Mouse (Mus musculus) embryo, embryonic 9.5 days (tissue): ENCODE results near the gene Mtch1.

Source experiments
- DNase-seq: peaks from one replicate; pipeline ENCODE4 v3.0.0-alpha.2; 2017; ENCODE audit errors: extremely low spot score

The Mtch1 gene

GRCm38 (mm10) chr17:29305058-29305806, 42.5 kb downstream of the Mtch1 start:
- peak; percentile 22 for DNase-seq

- no peak for DNase-seq
These were observed 43.2 kb downstream of the Mtch1 start for GRCm38 (mm10) chr17:29304376-29305057.

GRCm38 (mm10) chr17:29303856-29304255, 43.9 kb downstream of the Mtch1 start:
- DNase-seq, result no peak

- peak; percentile 28 for DNase-seq
These were observed 44.6 kb downstream of the Mtch1 start for GRCm38 (mm10) chr17:29303087-29303486.

GRCm38 (mm10) chr17:29302149-29302548, 45.6 kb downstream of the Mtch1 start:
- no peak for DNase-seq

- no peak for DNase-seq
These were observed 46.3 kb downstream of the Mtch1 start for GRCm38 (mm10) chr17:29301421-29301820.

GRCm38 (mm10) chr17:29300926-29301325, 46.8 kb downstream of the Mtch1 start:
- DNase-seq, result no peak

GRCm38 (mm10) chr17:29299282-29299681, 48.5 kb downstream of the Mtch1 start:
- DNase-seq, result no peak

- no peak for DNase-seq
These were observed 49.9 kb downstream of the Mtch1 start for GRCm38 (mm10) chr17:29297813-29298212.

- DNase-seq, result no peak
These were observed 50.4 kb downstream of the Mtch1 start for GRCm38 (mm10) chr17:29297321-29297720.

- no peak for DNase-seq
These were observed 51.9 kb downstream of the Mtch1 start for GRCm38 (mm10) chr17:29295835-29296234.

- DNase-seq, result no peak
These were observed 53.7 kb downstream of the Mtch1 start for GRCm38 (mm10) chr17:29293807-29294605.

- no peak for DNase-seq
These were observed 54.7 kb downstream of the Mtch1 start for GRCm38 (mm10) chr17:29292996-29293395.

GRCm38 (mm10) chr17:29291793-29292192, 55.9 kb downstream of the Mtch1 start:
- no peak for DNase-seq

GRCm38 (mm10) chr17:29282216-29282952, 65.3 kb downstream of the Mtch1 start:
- no peak for DNase-seq
